Comparison of ENCODE assay signal across 10 mouse cellular contexts in genomic region chr16:92699531-92700397, GRCm38 (mm10).
DNase-seq lines count a peak whose midpoint lies in the region; ATAC-seq lines count a peak whose summit lies in the region.
"Had no signal": no experiment of that assay in that cellular context is flagged by ENCODE, and none has a peak within 500 bp of the region (broad histone marks: within the 10 kb centered on the region; RNA-seq: fewer than 3 reads in every experiment).

No protein-coding gene starts in this region.

- no peak for ATAC-seq in forebrain, embryonic 16.5 days
- no peak for ATAC-seq in midbrain, embryonic 11.5 days (ENCODE audit: low FRiP score)
- ATAC-seq in midbrain, embryonic 16.5 days = no peak
- ATAC-seq in limb, embryonic 13.5 days (ENCODE audit: low FRiP score, low read depth) = no peak
- no peak for ATAC-seq in stomach, embryonic 15.5 days (ENCODE audit: insufficient read depth, low FRiP score, low read depth)

- H3K4me2 ChIP-seq in forebrain, embryonic 16.5 days (ENCODE audit: low read length) = no peak overlapping the region
- peak overlapping the region; percentile 17; the same call in 1 of the 2 replicates for H3K4me2 ChIP-seq in midbrain, embryonic 11.5 days
- no peak overlapping the region for H3K4me2 ChIP-seq in midbrain, embryonic 16.5 days (ENCODE audit: low read length)
- H3K4me2 ChIP-seq in limb, embryonic 13.5 days (replicated peaks) = peak overlapping the region; percentile 98
- H3K4me2 ChIP-seq in stomach, embryonic 15.5 days = peak overlapping the region; percentile 92

- no peak overlapping the region for H3K9ac ChIP-seq in forebrain, embryonic 16.5 days (replicated peaks; ENCODE audit: low read depth, low read length)
- no peak overlapping the region for H3K9ac ChIP-seq in midbrain, embryonic 11.5 days (ENCODE audit: low read length)
- no peak overlapping the region for H3K9ac ChIP-seq in midbrain, embryonic 16.5 days (ENCODE audit: low read depth, low read length)
- H3K9ac ChIP-seq in limb, embryonic 13.5 days = peak overlapping the region; percentile 35; the same call in 1 of the 2 replicates
- H3K9ac ChIP-seq in stomach, embryonic 15.5 days = no peak overlapping the region

- H3K36me3 ChIP-seq in forebrain, embryonic 10.5 days (replicated peaks) = no peaks in the 10 kb centered on the region
- H3K36me3 ChIP-seq in forebrain, embryonic 16.5 days (ENCODE audit: control insufficient read depth, insufficient read depth) = no peaks in the 10 kb centered on the region
- H3K36me3 ChIP-seq in midbrain, embryonic 11.5 days (ENCODE audit: control insufficient read depth, insufficient read depth, low read length) = no peaks in the 10 kb centered on the region
- no peaks in the 10 kb centered on the region for H3K36me3 ChIP-seq in midbrain, embryonic 16.5 days (ENCODE audit: control insufficient read depth, insufficient read depth, low read length)
- H3K36me3 ChIP-seq in limb, embryonic 13.5 days = no peaks in the 10 kb centered on the region
- H3K36me3 ChIP-seq in stomach, embryonic 15.5 days = no peaks in the 10 kb centered on the region

- peaks cover 48% of the 10 kb centered on the region for H3K4me1 ChIP-seq in forebrain, embryonic 10.5 days
- H3K4me1 ChIP-seq in forebrain, embryonic 16.5 days (replicated peaks; ENCODE audit: control insufficient read depth, insufficient read depth, low read length) = peaks cover 25% of the 10 kb centered on the region
- peaks cover 20% of the 10 kb centered on the region for H3K4me1 ChIP-seq in midbrain, embryonic 11.5 days (ENCODE audit: control insufficient read depth, insufficient read depth, low read length)
- H3K4me1 ChIP-seq in midbrain, embryonic 16.5 days (ENCODE audit: control insufficient read depth, insufficient read depth, low read length) = peaks cover 23% of the 10 kb centered on the region
- peaks cover 47% of the 10 kb centered on the region for H3K4me1 ChIP-seq in limb, embryonic 13.5 days
- H3K4me1 ChIP-seq in stomach, embryonic 15.5 days = peaks cover 26% of the 10 kb centered on the region

- no peak overlapping the region for H3K27ac ChIP-seq in forebrain, embryonic 10.5 days
- H3K27ac ChIP-seq in forebrain, embryonic 16.5 days (ENCODE audit: low read length) = no peak overlapping the region
- H3K27ac ChIP-seq in midbrain, embryonic 11.5 days (ENCODE audit: low read depth, low read length) = no peak overlapping the region
- no peak overlapping the region for H3K27ac ChIP-seq in midbrain, embryonic 16.5 days (ENCODE audit: low read length)
- no peak overlapping the region for H3K27ac ChIP-seq in limb, embryonic 13.5 days
- no peak overlapping the region for H3K27ac ChIP-seq in stomach, embryonic 15.5 days

- 2% methylated on average over 27 of the region's 27 CpGs for WGBS in forebrain, embryonic 10.5 days
- WGBS in forebrain, embryonic 16.5 days = 4% methylated on average over 27 of the region's 27 CpGs
- WGBS in midbrain, embryonic 11.5 days = 2% methylated on average over 27 of the region's 27 CpGs
- WGBS in midbrain, embryonic 16.5 days = 3% methylated on average over 27 of the region's 27 CpGs
- 2% methylated on average over 27 of the region's 27 CpGs for WGBS in limb, embryonic 13.5 days
- 4% methylated on average over 27 of the region's 27 CpGs for WGBS in stomach, embryonic 15.5 days

- no peaks in the 10 kb centered on the region for H3K9me3 ChIP-seq in forebrain, embryonic 10.5 days
- H3K9me3 ChIP-seq in forebrain, embryonic 16.5 days (ENCODE audit: control insufficient read depth, low read length) = no peaks in the 10 kb centered on the region
- no peaks in the 10 kb centered on the region for H3K9me3 ChIP-seq in midbrain, embryonic 11.5 days (ENCODE audit: control insufficient read depth, low read length)
- no peaks in the 10 kb centered on the region for H3K9me3 ChIP-seq in midbrain, embryonic 16.5 days (replicated peaks; ENCODE audit: control insufficient read depth, low read length, poor library complexity, severe bottlenecking)
- no peaks in the 10 kb centered on the region for H3K9me3 ChIP-seq in limb, embryonic 13.5 days
- H3K9me3 ChIP-seq in stomach, embryonic 15.5 days = no peaks in the 10 kb centered on the region

- H3K4me3 ChIP-seq in forebrain, embryonic 10.5 days = peak overlapping the region; percentile 70
- H3K4me3 ChIP-seq in forebrain, embryonic 16.5 days (replicated peaks; ENCODE audit: low read length) = no peak overlapping the region
- no peak overlapping the region for H3K4me3 ChIP-seq in midbrain, embryonic 11.5 days (ENCODE audit: low read depth, low read length)
- no peak overlapping the region for H3K4me3 ChIP-seq in midbrain, embryonic 16.5 days (ENCODE audit: low read depth, low read length)
- peak overlapping the region; percentile 59 for H3K4me3 ChIP-seq in limb, embryonic 13.5 days
- peak overlapping the region; percentile 12; the same call in 1 of the 2 replicates for H3K4me3 ChIP-seq in stomach, embryonic 15.5 days (replicated peaks)

- peaks cover 97% of the 10 kb centered on the region for H3K27me3 ChIP-seq in forebrain, embryonic 10.5 days (ENCODE audit: poor library complexity, severe bottlenecking)
- peaks cover 58% of the 10 kb centered on the region for H3K27me3 ChIP-seq in forebrain, embryonic 16.5 days (replicated peaks; ENCODE audit: control insufficient read depth, insufficient read depth, low read length)
- peaks cover 66% of the 10 kb centered on the region for H3K27me3 ChIP-seq in midbrain, embryonic 11.5 days (ENCODE audit: control insufficient read depth, insufficient read depth, low read length)
- H3K27me3 ChIP-seq in midbrain, embryonic 16.5 days (ENCODE audit: control insufficient read depth, insufficient read depth, low read depth, low read length) = peaks cover 44% of the 10 kb centered on the region
- peaks cover 54% of the 10 kb centered on the region for H3K27me3 ChIP-seq in limb, embryonic 13.5 days
- peaks cover 32% of the 10 kb centered on the region for H3K27me3 ChIP-seq in stomach, embryonic 15.5 days (replicated peaks)

- peak; percentile 46 for DNase-seq in forebrain, embryonic 10.5 days (ENCODE audit: extremely low spot score, low spot score)
- DNase-seq in midbrain, embryonic 11.5 days (ENCODE audit: low spot score, missing footprints) = peak; percentile 94
- no peak for DNase-seq in cerebellum, postnatal 14 days
- no peak for DNase-seq in cerebellum, adult 9-10 months
- DNase-seq: gastrocnemius, postnatal 25 days; right cerebral cortex, postnatal 25 days had no signal

Comparison
In these comparisons a context has a peak if more than half of its experiments do, and no peak if none do; other contexts are left out.
1. H3K4me3 ChIP-seq: peak in forebrain, embryonic 10.5 days (single experiment), limb, embryonic 13.5 days (single experiment) and stomach, embryonic 15.5 days (single experiment); none in forebrain, embryonic 16.5 days (single experiment), midbrain, embryonic 11.5 days (single experiment) and midbrain, embryonic 16.5 days (single experiment).
2. H3K4me2 ChIP-seq: peak in midbrain, embryonic 11.5 days (single experiment), limb, embryonic 13.5 days (single experiment) and stomach, embryonic 15.5 days (single experiment); none in forebrain, embryonic 16.5 days (single experiment) and midbrain, embryonic 16.5 days (single experiment).
3. DNase-seq: peak in forebrain, embryonic 10.5 days (single experiment) and midbrain, embryonic 11.5 days (single experiment); none in cerebellum, postnatal 14 days (0 of 2) and cerebellum, adult 9-10 months (single experiment).